Mouse (Mus musculus): ENCODE results near the gene Ogfrl1.

DNA sequence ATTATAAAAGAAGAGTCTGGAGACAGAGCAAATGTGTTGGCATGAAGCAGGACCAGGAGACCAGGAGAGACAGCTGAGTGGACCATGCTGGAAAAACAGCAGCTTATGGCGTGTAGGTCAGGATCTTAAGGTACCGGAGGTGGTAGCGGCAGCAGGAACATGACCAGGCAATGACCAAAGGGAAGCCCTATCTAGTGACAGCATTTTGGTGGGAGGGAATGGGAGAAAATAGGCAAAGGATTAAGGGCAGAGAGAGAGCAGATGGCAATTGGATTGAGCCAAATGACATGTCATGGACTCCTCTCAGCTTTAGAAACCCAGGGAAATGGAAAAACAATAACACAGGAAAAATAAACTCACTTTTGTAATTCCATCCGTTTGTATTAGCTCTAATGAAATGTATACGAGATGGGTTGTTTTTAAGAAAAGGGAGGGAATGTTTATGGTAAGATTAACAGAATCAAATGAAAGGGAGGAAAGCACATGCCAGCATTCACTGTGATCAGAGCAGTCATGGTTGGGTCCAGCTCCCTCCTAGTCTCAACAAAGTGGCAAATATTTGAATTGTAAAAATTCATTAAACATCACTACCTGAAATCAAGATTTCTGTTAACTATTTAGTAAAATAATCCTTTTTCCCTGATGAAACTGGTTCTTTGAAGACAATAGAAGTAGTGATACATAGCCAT, 48.3 kb upstream of the Ogfrl1 start:
- TF ChIP-seq EP300 (IDR thresholded peaks at IDR 0.05; ENCODE audit: insufficient read depth, low read depth, low read length) (no peak), POLR2A (IDR thresholded peaks at IDR 0.05; ENCODE audit: insufficient read depth, low read depth, low read length) (no peak), CTCF (IDR thresholded peaks at IDR 0.05) (no peak)

Measured in heart, adult 2 months (tissue).